Mouse (Mus musculus): ENCODE data around the gene Il1f6.
"Not testable (repeated sequence)": the region's sequence is repeated elsewhere in the genome, so short reads cannot be mapped to it uniquely, and the experiment has no call there.

Il1f6 gene

GRCm38 (mm10) chr2:24215118-24215517 lies at the start of gene Il1f6:
Gene Il1f6, plus strand, starts transcription at chr2:24215418.
- no peak for DNase-seq (ENCODE audit: low read depth, low spot score)

- DNase-seq (ENCODE audit: low read depth, low spot score) = not testable (repeated sequence)
Measured at GRCm38 (mm10) chr2:24181683-24182331, 33.4 kb upstream of the Il1f6 start.

DNA sequence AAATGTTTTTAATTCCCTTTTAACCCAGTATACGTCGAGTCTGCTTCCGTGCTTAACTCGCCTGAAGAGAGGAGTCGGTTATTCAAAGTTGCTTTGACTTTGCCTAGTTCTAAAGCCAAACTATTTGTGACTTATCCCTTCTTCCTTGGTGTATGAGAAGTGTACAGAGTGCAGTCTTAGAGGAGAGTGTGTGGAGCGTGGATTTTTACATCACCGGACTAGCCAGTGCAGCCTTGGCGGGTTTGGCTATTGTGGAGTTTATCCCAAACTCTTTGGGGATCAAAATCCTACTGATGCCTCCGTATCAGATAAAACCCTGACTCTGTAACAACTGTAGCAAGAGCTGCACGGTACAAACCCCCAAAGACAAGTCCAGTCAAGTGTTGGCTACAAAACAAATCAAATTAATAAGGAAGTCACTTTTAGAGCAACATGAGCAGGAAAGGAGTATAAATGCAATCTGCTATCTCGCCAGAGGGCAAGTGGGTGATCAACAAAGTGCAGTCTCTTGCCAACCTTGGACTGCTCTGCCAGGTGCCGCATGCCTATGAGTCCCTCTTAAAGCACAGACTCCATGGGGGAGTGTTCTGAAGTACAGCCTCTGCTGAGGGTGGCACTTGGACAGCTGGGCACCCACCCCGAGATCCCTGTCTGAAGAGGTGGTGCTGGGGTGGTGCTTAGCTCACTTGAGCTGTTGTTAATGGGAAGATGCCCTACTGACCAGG lies 32.6 kb upstream of the Il1f6 start:
- DNase-seq (ENCODE audit: low read depth, low spot score) = not testable (repeated sequence)

DNA sequence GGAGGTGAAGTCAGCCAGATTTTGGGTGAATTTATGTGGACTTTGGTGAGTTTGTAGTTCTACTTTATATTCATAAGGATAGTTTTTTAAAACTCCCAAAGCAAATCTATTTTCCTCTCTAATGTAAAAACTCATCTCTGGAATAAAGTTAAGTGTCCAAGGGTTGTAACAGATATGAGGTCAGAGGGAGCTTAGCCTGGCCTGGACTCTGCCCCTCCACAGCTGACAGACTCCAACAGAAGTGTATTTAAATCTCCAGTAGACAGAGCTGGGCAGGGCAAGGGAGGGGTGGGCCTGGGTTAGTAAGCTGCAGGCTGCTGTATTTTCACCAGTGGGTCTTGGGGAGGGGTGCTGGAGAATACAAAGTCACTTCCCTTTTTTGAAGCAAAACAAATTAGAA lies 31.1 kb upstream of the Il1f6 start:
- DNase-seq (ENCODE audit: low read depth, low spot score) = not testable (repeated sequence)

DNA sequence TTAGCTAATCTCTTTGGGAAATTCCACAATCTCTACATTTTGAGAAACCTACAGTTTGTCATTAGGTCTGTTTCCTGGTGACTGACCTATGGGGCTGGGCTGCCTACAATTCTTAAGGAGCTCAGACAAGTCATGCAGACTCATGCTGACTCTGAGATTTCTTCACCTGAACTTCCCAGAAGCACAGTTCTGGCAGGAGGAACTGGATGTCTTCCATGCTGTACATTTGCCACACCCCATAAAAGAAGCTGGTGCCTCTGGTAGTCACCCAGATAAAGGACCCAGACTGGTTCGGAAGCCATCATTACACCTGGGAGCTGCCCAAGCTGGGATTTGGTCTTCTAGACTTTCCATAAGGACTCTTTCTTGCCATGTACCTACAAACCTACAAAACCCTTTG lies 29.0 kb upstream of the Il1f6 start, which contains the start of gene Il1f9:
Gene Il1f9 (plus strand): TSS at position 301 of the 400 bp plus-strand sequence.
- DNase-seq (ENCODE audit: low read depth, low spot score) = no peak

DNA sequence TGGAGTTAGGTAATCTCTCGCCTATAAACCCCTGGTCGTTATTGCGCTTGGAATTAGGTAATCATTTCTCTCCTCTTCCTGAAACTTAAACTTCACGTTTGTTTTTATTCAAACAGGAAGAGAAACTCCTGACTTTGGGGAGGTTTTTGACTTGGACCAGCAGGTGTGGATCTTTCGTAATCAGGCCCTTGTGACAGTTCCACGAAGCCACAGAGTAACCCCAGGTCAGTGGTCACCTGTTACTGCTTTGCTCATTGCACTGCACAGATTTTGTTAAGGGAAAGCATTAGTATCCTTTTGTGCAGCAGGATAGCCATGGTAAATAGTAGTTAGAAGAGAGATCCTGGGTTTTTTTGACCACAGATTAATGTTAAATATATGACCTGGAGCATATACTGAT lies 27.6 kb upstream of the Il1f6 start:
- no peak for DNase-seq (ENCODE audit: low read depth, low spot score)

GRCm38 (mm10) chr2:24188189-24188588 lies 27.0 kb upstream of the Il1f6 start:
- no peak for DNase-seq (ENCODE audit: low read depth, low spot score)

DNA sequence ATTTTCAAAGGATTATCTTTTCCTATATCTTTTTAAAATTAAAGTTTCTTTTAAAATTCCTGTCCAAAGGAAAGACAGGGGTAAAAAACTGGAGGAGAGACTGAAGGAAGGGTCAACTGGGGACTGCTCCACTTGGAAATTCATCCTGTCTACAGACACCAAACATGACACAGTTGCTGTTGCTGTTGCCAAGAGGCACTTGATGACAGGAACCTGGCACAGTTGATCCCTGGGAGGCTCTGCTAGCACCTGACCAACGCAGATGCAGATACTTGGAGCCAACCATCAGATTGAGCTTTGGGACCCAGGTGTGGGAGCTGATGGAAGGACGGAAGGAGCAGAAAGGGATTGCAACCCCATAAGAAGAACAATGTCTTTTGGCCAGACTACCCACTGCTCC lies 12.0 kb downstream of the Il1f6 start:
- DNase-seq (ENCODE audit: low read depth, low spot score) = no peak

GRCm38 (mm10) chr2:24267503-24267902 lies 52.3 kb downstream of the Il1f6 start:
- DNase-seq (ENCODE audit: low read depth, low spot score) = no peak

DNA sequence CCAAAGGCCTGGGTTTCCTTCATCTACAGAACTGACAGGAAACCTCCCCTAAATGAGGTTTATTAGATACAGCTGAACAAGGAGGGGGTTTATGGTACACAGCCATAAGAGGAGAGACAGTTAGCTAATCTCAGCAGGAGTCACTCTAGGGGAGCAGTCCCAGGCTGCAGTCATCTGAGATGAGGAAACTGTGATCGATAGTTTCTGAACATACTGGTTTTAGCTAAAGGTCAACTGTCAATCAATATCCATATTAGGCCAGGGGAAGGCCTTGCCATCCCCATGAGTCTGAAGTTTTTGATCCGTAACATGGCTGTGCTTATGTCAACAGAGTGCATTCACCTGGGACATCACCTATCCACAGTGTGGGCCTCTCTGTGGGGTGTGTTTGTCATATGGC lies 58.4 kb downstream of the Il1f6 start:
- DNase-seq (ENCODE audit: low read depth, low spot score) = no peak

- DNase-seq (ENCODE audit: low read depth, low spot score) = no peak
Measured at GRCm38 (mm10) chr2:24275146-24275545, 59.9 kb downstream of the Il1f6 start.
